Mouse (Mus musculus) stomach, postnatal 0 days (tissue): ENCODE results near the gene Ms4a8a.

Experiments
- CTCF ChIP-seq: IDR thresholded peaks from 2 replicates; pipeline ENCODE4 v1.5.1; 2016; ENCODE audit warnings: antibody characterized with exemption, low read depth, mild to moderate bottlenecking, moderate library complexity
- EP300 ChIP-seq: optimal IDR thresholded peaks from 2 replicates; pipeline ENCODE3; 2016; ENCODE audit warnings: antibody characterized with exemption

- TF ChIP-seq CTCF (no peak), EP300 (no peak)
Observed at GRCm38 (mm10) chr19:11052877-11053276, 28.0 kb downstream of the Ms4a8a start.
